Mouse (Mus musculus): ENCODE measurements around the gene Ctsw.
A peak's percentile ranks its signal among the peaks of the same experiment; 100 is the strongest.

Gene Ctsw

DNA sequence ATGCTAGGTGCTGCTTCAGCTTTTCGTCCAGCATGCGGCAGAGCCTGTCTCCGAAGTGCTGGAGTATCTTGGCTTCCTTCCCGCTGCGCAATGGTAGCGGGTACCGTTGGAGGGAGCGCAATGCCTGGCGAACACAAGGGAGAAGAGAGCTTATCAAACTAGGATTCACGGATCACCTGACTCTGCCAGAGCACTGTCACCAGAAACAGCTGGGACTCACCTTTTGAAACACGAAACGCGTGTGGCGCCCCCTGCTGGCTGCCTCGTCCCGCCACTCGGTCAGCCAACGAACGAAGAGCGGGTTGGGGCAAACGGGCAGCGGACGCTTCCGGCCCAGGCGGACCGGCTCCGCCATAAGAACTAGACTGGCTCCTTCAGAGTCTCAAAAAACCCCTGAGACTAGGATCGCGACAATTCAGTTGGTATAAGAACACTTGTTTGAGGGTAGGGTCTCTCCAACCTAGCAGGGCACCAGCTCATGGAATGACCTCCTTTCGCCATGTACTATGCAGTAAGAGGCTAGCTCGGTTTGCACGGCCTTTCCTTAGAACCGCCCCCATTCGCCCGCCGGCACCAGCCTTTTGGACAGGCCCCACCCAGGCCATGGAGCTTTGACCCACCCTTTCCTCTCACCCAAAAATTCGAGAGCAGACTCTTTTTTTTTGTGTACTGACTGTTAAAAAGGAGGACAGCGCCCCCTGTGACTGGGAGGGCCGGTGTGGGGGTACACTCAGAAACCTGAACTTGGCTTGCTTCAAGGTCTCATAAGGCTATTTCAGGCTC, 19.7 kb upstream of the Ctsw start, which contains the start of gene Mus81:
TSS of gene Mus81 (minus strand) at position 635 of the 783 bp plus-strand sequence.
- peak; percentile 97 for DNase-seq (ENCODE audit: low read depth)

- no peak for DNase-seq (ENCODE audit: low read depth)
Observed at GRCm38 (mm10) chr19:5486771-5487170, 18.5 kb upstream of the Ctsw start.

DNA sequence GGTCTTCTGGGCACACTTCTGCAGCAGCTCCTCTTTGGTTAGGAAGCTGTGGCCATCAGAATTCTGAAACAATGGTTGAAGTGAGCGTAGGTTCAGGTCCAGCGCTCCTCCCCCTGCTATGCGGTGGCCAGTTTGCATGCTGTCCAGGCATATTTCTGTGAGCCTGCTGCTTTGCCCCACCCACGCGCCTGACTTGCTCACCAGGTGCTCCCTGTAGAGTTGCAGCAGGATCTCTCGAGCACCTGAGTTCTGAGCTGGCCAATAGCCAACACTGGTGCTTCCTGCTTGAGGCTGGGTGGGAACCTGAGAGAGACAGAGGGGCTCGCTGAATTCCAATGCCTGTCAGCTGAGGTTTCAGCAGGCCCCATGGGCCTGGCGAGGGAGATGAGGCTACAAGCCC, 18.0 kb upstream of the Ctsw start:
- no peak for DNase-seq (ENCODE audit: low read depth)

DNA sequence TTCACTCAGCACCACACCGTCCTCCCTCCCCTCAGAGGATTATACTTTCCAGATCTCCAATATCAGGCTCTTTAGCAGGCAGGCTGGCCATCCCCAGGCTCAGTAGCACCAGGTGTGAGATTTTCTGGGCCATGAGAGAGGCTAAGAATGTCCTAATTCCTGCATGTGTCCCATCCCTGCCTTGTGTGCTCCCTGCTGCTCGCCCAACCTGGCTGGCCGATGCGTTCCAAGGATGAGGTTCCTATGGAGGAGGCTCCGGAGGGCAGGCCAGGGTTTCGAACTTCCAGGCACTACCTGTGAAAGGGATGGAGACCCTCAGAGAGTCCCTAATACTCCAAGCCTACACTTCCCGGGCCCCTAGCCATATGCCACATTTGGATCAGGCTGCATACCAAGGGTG, 17.5 kb upstream of the Ctsw start:
- DNase-seq (ENCODE audit: low read depth) = no peak

DNA sequence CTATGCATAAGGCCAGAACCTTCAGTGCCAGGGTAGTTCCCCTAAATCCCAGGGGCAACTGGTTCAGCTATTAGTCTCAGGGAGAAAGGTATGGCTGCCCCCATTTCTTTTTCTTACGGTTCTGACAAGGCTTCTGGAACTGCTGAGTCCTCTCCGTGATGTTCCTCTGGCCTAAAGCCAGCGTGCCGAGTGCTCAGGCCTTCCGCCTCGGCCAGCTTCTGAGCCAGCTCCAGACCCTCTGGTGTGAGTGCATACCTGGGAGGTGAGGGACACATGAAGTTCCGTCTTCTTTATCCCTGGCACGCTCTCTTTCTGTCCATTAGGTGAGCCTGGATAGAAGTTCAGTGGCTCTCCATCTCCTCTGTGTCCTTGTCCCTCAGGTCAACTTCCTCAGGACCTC, 17.1 kb upstream of the Ctsw start:
- DNase-seq (ENCODE audit: low read depth) = no peak

DNA sequence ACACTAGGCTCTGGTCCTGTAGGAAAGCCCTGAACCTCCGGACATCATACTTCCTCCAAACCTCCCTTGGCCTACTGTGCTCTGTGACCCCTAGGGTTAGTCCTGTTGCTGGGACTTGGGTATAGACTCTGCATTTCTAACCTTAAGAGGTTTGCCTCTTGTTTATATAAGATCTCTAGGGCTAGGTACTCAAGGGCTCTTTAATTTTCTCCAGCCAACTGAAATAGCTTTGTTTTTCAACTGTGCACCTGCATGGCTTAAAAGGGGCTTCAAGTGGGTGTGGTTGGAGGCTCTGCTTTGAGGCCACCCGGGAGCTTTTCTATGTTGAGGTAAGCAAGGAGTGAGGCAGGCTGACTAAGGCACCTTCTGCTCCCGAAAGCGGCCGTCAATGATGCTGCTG, 16.2 kb upstream of the Ctsw start:
- no peak for DNase-seq (ENCODE audit: low read depth)

DNA sequence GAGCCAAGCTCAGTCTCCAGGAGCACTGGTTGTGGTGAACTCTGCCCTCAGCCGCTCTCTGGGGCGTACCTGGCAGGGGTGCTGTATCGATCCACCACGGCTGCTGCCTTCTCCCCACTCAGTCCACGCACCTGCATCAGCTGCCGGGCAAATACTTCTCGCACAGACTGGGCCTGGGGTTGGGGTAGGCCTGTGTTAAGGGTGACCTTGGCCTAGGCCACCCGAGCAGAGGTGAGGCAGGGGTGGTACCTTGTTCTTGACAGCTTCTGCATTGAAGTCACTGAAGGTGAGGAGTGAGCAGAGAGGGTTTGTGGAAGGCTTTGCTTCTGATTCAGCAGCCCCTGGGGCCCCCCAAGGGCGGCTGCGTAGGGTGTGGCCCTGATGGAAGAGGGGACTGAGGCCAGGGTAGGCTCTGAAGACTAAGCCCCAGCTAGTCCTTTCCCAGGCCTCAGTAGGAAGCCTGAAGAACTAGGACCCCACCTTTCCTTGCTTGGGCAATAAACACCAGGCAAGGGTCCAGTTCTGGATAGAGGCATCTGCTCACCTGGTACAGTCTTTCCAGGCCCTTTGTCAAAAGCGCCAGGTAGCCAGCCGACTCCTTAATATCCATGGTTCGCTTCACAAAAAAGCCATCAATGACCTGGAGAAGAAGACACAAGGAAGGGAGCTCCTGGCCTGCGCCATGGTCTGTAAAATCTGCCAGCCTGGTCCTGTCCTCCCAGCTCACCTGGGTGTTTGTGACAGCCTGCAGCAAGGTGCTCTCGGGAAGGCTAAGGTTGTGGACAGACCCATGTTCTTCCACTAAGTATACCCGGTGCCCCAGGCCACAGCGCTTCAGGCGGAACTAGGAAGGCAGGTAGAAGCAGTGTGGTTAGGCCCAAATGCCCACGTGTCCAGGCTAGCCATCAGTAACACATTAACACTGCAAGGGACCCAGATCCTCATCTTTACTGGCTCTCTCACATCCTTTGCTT, 15.4 kb upstream of the Ctsw start:
- DNase-seq (ENCODE audit: low read depth) = no peak

- DNase-seq (ENCODE audit: low read depth) = no peak
Observed at GRCm38 (mm10) chr19:5481398-5481797, 13.1 kb upstream of the Ctsw start.

- DNase-seq (ENCODE audit: low read depth) = no peak
Observed at GRCm38 (mm10) chr19:5480016-5480415, 11.7 kb upstream of the Ctsw start.

GRCm38 (mm10) chr19:5477668-5478300, 9.5 kb upstream of the Ctsw start:
- DNase-seq (ENCODE audit: low read depth) = no peak

DNA sequence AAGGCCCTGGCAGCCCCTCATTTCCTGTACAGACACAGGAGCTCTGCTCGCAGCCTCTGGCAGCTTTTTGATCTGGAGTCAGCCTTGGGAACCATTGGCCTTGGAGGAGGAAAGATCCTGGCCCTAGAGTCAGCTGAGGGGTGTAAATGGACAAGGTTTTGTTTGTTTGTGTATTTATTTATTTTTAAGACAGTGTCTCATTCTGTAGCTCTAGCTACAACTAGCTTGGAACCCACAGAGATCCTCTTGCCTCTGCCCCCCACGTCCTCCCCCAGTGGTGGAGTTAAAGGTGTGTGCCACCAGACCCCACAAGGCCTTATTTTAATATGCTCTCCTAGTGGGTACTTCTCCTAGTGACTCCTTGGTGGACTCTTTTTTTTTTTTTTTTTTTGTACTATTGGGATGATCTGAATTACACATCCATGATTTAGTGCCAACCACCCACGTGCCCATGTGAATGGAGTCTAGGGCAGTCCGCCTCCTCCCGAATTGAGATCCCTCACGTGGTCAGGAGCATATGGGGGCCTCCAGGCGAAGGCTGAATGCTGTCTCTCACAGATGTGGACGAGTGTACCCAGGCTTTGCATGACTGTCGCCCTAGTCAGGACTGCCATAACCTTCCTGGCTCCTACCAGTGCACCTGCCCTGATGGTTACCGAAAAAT, 8.8 kb upstream of the Ctsw start:
- no peak for DNase-seq (ENCODE audit: low read depth)

DNA sequence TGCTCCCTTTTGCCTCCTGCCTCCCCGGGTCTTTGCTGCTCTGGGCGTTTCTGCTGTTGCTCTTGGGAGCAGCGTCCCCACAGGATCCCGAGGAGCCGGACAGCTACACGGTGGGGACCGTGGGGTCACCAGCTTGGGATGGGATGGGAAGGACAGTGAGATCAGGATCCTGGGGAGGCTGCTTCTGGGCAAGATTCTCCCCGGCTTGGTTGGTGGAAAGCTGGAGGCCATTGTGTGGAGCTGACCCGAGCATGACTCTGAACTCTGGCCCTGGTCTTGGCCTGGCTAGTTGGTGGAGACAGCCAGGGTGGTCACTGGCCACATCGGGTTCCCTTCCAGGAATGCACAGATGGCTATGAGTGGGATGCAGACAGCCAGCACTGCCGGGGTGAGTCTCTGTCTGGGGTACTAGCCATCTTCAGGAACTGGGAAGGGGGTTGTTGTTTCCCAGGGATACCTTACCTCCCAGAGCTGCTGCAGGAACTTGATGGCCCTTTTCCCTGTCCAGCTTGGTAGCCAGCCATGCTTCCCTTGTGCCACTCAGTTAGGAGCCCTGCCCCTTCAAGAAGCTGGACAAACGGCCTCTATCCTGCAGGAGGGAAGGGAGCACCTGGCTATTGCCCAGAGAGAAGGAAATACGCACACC, 6.9 kb upstream of the Ctsw start:
- no peak for DNase-seq (ENCODE audit: low read depth)

- no peak for DNase-seq (ENCODE audit: low read depth)
Observed at GRCm38 (mm10) chr19:5474281-5475068, 6.2 kb upstream of the Ctsw start.

GRCm38 (mm10) chr19:5473720-5474119, 5.4 kb upstream of the Ctsw start, which contains the start of gene Efemp2:
Gene Efemp2, plus strand, starts transcription at chr19:5473954.
- DNase-seq (ENCODE audit: low read depth) = peak; percentile 53

DNA sequence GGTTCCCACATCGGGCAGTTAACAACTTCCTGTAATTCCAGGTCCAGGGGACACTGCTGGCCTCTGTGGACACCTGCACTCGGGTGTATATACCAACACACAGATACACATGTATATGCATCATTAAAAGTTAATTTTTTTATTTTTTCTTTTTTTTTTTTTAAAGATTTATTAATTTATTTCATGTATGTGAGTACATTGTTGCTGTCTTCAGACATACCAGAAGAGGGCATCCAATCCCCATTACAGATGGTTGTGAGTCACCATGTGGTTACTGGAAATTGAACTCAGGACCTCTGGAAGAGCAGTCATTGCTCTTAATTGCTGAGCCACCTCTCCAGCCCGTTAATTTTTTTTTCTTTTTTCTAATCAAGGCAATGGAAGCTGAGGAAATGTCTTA, 4.5 kb upstream of the Ctsw start:
- no peak for DNase-seq (ENCODE audit: low read depth)

DNA sequence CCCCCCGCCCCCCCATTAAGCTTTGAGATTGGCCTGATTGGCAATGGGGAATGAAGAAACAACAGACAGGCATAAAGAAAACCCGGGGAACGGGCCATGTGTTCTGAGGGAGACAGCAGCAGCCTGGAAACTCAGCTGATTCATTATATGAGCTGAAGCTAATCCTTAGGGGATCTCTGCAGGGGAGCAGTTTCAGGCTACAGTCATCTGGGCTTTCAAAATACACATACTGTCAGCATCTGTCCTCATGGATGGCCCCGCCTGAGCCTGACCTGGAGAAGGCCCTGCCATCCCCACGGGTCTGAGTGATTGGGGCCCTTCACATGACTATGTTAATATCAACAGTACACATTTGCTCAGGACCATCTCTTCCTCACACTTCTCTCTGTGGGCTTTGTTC, 3.5 kb upstream of the Ctsw start:
- no peak for DNase-seq (ENCODE audit: low read depth)

DNA sequence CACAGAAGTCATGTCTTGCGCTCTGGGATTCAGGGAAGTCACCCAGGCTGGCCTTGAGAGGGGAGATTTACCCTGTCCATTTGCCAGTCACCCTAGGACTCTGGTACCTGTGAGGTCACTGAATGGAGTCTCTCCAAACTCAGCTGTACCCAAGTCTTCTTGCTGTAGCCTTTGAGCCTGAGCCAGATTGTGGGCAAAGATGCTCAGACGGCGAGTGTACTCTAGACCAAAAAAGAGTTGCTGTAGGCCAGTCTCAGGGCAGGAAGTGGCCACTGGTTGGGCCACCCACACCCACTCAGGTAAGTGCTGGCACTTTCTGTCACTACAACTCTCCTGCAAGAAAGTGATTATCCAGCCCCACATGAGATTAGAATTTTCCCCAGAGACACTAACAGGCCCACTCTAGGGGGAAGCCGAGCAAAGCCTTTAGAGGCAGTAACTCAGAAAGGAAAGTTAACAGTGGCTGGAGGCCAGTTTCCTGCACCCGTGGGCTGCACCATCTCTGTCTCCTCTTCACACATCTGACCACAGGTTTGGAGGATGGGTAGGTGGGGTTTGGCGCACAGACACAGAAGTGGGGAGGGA, 1.3 kb downstream of the Ctsw start:
- DNase-seq (ENCODE audit: low read depth) = no peak

GRCm38 (mm10) chr19:5465037-5465436, 3.3 kb downstream of the Ctsw start:
- DNase-seq (ENCODE audit: low read depth) = no peak

- DNase-seq (ENCODE audit: low read depth) = peak; percentile 73
Observed at GRCm38 (mm10) chr19:5463791-5464562, 4.3 kb downstream of the Ctsw start.
